Mouse (Mus musculus): ENCODE data around the gene H60c. TPM values are rescaled to one million over a fixed set of nuclear protein-coding genes. Genes with fewer than 3 reads are reported as not detected.

The H60c gene
- polyA plus RNA-seq, 1 experiment from 2014 or later: not detected

- WGBS: 88% methylated on average over 2 of the region's 2 CpGs
- Histone ChIP-seq H3K27me3 (no peaks in the 10 kb centered on the region), H3K9me3 (replicated peaks) (peaks cover 4% of the 10 kb centered on the region), H3K4me3 (no peak overlapping the region), H3K9ac (no peak overlapping the region), H3K36me3 (no peaks in the 10 kb centered on the region), H3K27ac (no peak overlapping the region), H3K4me2 (replicated peaks) (no peak overlapping the region), H3K4me1 (no peaks in the 10 kb centered on the region)
- no peak for ATAC-seq (ENCODE audit: low FRiP score)
Measured at GRCm38 (mm10) chr10:3228447-3229195, 39.0 kb downstream of the H60c start.

Other genes starting within 250 kb of the H60c start
- gene Ppp1r14c, start 98.3 kb upstream of the H60c start, polyA plus RNA-seq (2016; fragmentation: Nextera tagmentation; extraction: Ambion mirVana): 20.0 and 21.4 TPM in 2 replicates